Mouse (Mus musculus) left cerebral cortex, postnatal 10 days (tissue): ENCODE measurements around the gene Pom121. TPM values are rescaled to one million over a fixed set of nuclear protein-coding genes. Genes with fewer than 3 reads are reported as not detected.
"Not testable (repeated sequence)": the region's sequence is repeated elsewhere in the genome, so short reads cannot be mapped to it uniquely, and the experiment has no call there.

Experiments used
- DNase-seq, 2 experiments: peaks; one replicate each; pipeline ENCODE4 v3.0.0; 2021 to 2022; ENCODE audit warnings: low spot score in 2 of 2, mixed read lengths in 1 of 2; ENCODE audit errors: extremely low spot score in 1 of 2
- intact Hi-C: fragments of 180-260 bp; cut with DNase I; formaldehyde crosslinking; loops from one replicate; pipeline ENCODE4 v1.15.1; 2025
- total RNA-seq, 2 experiments: library from RNA; stranded (reverse); gene quantifications; 2 replicates each; pipeline ENCODE4 v1.2.3; 2021

Pom121 gene
- total RNA-seq, 2 experiments from 2014 or later, result 37.5 to 39.1 TPM

DNA sequence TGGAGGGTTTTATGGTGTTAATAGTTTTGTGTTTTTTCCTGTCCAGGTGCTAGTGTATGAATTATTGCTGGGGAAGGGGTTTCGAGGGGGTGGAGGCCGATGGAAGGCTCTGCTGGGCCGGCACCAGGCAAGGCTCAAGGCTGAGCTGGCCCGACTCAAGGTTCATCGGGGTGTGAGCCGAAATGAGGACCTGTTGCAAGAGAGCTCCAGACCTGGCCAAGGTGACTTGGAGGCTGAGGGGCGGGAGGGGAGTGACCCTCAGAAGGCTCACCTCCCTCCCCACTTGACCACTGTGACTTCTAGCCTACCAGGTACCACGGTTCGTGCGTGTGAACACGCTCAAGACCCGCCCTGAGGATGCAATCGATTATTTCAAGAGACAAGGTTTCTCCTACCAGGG, 23.2 kb downstream of the Pom121 start:
- intact Hi-C loops, result no loop called here
- DNase-seq, result no peak

DNA sequence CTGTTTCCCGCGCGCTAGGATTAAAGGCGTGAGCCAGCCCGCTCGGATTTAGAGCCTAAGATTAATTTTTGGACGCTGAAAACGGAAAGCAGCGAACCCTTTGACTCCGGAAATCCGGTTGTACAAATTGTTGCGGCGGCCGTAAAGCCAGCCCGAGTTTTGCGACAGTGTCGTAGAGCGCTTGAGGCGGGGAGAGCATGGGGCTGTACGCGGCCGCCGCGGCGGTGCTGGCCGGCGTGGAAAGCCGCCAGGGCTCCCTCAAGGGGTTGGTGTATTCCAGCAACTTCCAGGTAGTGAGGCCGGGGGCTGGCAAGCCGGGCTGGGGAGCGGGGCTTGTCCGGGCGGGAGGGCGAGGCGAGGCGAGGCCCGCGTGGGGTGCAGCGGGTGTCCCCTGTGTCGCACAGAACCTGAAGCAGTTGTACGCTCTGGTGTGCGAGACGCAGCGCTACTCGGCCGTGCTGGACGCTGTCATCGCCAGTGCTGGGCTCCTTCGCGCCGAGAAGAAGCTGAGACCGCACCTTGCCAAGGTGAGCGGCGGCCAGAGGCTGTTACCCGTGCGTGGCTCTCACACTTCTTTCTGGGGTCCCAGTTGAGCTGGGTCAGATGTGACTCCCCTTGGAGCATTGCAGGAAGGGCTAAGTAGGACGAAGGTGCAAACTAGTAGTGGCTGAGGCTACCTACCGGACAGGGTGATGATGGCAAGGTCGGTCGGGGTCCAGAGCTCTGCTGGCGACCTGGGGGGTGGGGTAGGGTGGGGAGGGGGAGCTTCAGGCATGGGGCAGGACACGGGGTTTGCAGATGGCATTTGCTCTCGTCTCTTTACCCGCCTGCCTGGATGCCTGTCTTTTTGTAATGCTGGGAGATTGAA, 24.3 kb downstream of the Pom121 start, which contains the start of gene Nsun5:
Gene Nsun5, plus strand, starts transcription at position 167 of the 868 bp plus-strand sequence.
- DNase-seq, result peak; percentile 93 to 97
- intact Hi-C loops, result no loop called here

DNA sequence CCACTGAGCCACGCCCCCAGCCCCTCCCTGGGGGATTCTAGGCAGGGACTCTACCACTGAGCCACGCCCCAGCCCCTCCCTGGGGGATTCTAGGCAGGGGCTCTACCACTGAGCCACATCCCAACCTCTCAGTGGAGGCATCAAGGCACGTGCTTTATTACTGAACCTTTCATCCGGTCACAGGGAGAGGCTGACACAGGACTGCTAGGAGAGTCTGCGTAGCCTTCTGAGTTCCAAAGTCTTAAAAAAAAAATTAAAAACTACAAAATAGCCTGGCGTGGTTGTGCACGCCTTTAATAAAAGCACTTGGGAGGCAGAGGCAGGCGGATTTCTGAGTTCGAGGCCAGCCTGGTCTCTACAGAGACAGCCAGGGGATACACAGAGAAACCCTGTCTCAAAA, 25.1 kb downstream of the Pom121 start:
- DNase-seq, intact Hi-C loops: not testable (repeated sequence)

DNA sequence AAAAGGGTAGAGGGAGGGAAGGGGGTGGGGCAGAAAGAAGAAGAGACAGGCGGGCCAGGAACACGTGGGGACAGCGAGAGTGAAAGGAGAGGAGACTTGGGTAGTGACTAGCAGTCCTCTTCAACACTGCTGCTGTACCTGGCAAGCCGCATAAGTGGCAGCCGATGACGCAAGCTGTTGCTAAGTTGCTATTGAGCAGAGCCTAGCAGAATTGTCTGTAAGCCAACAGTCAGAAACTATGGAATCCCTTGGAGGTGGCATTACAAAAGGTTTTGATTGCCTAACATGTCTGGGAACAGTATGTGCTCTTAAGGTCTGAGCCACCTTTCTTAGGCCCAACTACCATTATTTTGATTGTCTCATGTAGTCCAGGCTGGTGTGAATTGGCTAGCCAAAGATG, 26.0 kb downstream of the Pom121 start:
- intact Hi-C loops, result no loop called here
- DNase-seq, result no peak

DNA sequence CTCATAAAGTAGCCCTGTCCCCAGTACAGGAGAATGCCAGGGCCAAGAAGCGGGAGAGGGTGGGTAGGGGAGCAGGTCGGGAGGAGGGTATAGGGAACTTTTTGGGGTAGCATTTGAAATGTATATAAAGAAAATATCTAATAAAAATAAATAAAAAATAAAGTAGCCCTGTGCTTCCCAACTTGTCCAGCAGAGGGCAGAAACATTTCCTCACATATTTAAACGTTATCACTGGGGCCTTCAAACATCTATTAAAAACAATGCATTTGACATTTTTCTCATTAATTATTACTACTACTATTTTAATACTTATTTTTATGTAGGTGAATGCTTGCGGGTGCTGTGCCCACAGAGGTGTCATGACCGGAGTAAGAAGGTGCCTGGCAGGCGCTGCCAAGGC, 26.5 kb downstream of the Pom121 start:
- DNase-seq, result no peak
- intact Hi-C loops, result no loop called here

DNA sequence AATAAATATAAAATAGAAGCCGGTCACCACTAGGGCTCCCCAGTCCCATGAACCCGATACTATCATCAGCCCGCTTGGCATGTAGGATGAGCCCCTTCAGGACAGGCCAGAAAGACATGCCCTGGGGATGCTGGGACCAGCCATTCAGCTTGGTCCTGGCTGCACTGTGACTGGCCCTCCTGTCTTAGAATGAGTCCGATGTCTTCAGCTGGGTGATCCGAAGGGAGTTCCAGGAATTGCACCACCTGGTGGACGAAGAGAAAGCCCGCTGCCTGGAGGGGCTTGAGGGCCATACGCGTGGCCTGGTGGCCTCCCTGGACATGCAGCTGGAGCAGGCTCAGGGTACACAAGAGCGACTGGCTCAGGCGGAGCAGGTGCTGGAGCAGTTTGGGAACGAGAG, 30.8 kb downstream of the Pom121 start:
- intact Hi-C loops, result no loop called here
- DNase-seq, result peak in 1 of 2 experiments; percentile 32

DNA sequence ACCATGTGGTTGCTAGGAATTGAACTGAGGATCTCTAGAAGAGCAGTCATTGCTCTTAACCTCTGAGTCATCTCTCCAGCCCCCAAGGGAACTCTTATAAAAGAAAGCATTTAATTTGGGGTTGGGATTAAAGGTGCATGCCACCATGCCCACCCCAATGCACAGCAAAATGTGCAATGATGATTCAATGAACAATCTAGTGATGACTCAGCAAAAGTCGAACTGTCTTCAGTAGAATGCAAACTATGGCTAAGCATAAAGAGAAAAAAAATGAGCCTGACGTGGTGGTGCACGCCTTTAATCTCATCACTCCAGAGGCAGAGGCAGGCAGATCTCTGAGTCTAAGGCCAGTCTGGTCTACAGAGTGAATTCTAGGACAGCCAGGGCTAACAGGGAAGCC, 31.8 kb downstream of the Pom121 start:
- DNase-seq, result no peak
- intact Hi-C loops, result no loop called here

DNA sequence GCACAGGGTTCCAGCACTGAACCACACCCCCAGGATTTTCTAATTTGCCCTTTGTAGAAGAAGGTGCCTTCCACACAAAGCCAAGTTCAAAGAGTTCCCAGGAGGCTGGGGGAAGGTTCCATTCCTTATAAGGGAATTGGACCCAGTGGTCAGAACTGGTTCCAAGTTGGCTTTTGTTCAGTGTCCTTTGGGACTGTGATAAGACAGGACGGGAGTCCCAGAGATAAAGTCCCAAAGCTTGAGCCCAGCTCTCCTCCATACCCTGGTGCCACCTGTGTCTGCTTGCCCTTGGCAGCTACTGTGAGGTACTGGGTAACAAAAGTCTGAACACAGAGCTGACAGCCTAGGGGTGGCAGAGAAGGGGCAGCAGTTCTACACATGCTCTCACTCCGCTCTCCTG, 34.6 kb downstream of the Pom121 start:
- intact Hi-C loops, result no loop called here
- DNase-seq, result no peak

DNA sequence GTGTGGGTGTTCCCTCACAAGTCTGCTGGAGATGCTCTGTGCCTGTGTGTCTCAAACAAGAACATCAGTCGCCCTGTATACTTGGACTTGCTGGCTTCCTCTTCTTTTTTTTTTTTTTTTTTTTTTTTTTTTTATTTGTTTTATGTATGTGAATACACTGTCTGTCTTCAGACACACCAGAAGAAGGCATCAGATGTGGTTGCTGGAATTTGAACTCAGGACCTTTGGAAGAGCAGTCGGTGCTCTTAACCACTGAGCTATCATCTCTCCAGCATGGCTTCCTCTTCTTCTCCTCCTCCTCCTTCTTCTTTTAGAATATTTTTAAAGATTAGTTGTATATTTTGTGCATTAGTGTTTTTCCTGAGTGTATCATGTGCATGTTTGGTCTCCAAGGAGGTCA, 36.8 kb downstream of the Pom121 start:
- DNase-seq, result peak in 1 of 2 experiments; percentile 67
- intact Hi-C loops, result no loop called here

DNA sequence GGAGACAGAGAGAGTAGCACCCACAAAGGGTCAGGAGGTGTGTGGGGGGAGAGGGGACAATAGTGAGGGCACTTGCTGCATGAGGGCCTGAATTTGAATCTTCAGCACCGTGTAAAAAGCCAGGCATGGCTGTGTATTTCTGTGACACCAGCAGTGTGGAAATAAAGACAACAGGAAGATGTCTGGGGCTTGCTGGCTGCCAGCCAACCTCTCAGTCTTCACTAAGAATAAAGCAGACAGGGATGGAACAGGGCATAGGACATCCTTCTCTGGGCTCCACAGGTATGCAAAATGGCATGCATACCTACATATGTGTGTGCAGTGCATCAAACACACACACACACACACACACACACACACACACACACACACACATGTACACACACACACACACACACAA, 38.3 kb downstream of the Pom121 start:
- intact Hi-C loops, result no loop called here
- no peak for DNase-seq

DNA sequence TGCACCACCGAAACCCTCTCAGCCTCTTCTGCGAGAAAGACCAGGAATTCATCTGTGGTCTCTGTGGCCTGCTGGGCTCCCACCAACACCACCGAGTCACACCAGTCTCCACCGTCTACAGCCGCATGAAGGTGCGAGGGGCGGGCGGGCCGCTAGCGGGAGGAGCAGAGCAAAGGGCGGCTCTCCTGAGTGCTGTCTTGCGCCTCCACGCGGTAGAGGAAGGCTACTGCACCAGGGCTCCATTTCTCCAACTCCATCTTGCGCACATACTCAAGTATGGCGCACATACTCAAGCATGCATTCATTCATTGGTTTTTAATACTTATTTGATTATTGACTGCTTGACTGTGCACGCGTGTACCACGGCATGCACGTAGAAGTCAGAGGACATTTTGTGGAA, 40.8 kb downstream of the Pom121 start:
- intact Hi-C loops, result no loop called here
- no peak for DNase-seq

DNA sequence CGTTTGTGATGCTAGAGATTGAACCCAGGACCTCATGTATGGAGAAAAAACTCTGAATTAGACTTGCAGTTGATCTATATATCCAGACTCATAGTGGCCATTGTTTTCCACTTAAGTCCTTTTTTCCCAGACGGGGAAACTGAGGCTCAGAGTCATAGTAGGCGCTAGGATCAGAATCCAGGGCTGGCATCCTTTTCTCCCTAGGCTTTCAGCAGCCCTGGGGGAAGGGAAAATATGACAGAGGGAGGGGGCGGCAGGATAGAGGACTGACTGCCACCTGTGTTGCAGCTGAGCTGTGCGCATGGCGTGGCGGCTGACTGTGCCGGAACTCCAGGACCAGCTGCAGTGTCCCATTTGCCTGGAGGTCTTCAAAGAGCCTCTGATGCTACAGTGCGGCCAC, 41.4 kb downstream of the Pom121 start, which contains the start of gene Trim50:
Gene Trim50, plus strand, starts transcription at position 301 of the 400 bp plus-strand sequence.
- intact Hi-C loops, result no loop called here
- no peak for DNase-seq

DNA sequence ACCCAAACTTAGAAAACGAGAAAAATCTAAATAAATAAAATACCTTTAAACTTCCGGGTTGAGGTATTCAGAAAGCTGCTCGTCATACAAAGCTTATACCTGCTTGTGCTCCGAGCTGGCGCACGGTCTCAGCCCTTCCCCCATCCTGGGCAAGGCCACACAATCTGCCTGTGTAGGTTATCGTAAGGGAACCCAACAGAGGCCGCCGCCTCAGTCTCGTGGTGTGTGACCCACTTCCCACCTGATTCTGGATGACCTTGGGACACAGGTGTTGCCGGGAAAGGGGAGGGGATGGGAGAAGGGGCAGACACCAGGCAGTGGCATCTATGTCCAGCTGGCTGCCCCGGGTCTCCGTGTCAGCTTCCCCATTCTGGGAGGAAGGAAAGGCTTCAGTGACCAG, 42.7 kb downstream of the Pom121 start:
- intact Hi-C loops, result no loop called here
- DNase-seq, result no peak

DNA sequence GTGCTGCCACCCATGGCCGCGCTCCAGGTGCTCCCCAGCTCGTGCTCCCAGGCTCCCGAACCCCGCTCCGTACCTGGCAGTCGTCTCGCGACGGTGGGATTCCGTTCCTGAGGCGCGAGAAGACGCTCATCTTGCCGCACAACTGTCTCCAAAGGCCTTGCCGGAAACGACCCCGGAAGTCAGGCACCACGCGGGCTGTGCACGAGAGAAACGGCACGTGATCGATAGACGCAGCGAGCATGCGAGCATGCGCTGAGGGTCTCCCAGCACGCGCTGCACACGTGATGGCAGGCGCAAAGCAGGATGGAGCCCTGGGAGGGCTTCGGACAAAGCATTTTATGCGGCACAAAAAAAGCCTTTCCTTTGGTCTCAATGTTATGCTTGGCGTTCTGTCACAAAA, 44.5 kb downstream of the Pom121 start, which contains the start of gene Fkbp6:
Gene Fkbp6, minus strand, starts transcription at position 183 of the 400 bp plus-strand sequence.
- intact Hi-C loops, result loop anchor here (10.0 kb wide), 1 partner anchor 245 kb away; no protein-coding TSS in a partner anchor
- no peak for DNase-seq

DNA sequence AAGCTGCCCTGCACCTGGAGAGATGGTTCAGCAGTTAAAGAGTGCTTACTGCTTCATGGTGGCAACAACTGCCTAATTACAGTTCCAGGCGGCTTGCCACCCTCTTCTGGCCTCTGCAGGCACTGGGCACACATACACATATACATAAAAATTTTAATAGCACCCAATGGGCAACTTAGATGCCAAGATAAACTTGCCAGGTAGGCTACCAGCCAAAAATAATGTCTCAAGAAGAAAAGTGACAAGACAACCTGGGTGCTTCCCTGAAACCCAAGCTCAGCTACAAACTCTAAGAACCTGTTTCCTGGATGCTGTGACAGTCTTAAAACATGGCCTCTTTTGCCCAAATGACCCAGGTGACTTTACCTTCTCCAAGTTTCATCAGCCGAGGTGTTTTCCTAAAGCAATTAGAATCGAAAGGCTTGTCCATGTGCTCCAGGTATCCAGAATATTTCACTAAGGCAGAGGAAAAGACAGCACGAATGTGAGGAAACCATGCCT, 46.8 kb downstream of the Pom121 start:
- intact Hi-C loops, result loop anchor here (10.0 kb wide), 1 partner anchor 243 kb away; no protein-coding TSS in a partner anchor
- no peak for DNase-seq

DNA sequence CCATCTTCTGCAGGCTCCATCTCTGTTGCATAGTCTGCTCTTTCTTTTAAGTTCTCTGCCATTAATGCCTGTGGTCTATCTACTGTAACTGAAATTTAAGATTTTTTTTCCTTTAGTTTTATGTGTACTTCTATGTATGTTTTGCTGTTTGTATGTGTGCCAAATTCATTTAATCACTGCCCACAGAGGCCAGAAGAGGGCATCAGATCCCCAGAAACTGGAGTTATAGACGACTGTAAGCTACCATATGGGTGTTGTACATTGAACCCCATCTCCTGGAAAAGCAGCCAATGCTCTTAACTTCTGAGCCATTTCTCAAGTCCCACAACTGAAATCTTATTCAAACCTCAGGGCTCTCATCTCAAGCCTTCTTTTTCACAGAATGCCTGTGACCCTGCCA, 47.9 kb downstream of the Pom121 start:
- DNase-seq, result no peak
- intact Hi-C loops, result loop anchor here (10.0 kb wide), 1 partner anchor 242 kb away; no protein-coding TSS in a partner anchor

DNA sequence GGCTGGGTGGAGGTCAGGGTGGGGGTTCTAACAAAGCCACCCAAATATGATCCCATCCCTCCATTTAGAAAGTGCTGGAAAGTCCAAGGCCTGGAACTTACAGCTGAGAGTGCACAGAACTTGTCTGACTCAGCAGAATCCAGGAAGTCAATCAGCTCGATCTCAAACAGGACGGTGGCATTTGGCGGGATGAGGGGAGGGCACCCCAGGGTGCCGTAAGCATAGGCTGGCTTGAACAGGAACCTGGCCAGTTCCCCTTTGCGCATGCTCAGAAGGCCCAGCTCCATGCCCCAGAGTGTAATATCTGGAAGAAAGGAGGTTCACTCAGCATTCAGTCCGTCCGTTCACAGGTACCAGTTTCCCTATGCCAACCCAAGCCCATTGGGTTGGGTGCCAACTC, 48.4 kb downstream of the Pom121 start:
- intact Hi-C loops, result loop anchor here (10.0 kb wide), 1 partner anchor 241 kb away; no protein-coding TSS in a partner anchor
- DNase-seq, result peak in 1 of 2 experiments; percentile 18

DNA sequence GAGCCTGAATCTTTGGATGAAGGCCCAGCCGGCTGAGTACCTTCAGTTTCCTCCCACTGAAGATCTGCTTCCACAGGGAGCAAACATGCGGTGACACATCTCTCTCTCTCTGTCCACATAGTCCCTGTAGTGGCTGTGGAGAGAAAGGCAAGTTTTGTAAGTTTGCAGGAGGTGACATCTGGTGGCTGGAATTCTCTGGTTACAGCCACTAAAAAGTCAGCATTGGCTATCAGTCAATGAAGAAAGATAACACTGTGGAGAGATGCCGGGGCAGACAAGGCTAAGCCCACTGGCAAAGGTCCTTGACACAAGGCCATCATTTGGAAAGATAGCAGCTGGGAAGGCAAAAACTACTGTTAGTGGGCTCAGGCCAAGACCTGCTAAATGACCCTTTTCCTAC, 56.8 kb downstream of the Pom121 start:
- no peak for DNase-seq
- intact Hi-C loops, result no loop called here

DNA sequence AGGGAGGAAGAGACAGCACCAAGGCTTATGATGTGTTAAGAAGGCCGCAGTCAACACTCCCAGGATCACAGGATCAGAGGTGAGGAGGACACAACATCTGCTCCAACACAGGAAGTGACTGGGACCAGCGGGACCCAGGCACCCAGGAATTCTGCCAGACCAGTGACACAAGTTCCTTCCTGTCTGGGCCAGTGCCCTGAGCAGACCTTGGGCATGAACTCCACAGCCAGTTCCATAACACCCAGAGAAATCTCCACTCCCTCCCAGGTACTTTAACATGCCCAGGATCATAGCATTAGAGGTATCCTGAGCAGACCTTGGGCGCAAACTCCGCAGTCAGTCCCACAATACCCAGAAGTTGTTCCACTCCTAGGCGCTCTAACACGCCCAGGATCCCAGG, 63.2 kb downstream of the Pom121 start:
- no peak for DNase-seq
- intact Hi-C loops, result no loop called here

DNA sequence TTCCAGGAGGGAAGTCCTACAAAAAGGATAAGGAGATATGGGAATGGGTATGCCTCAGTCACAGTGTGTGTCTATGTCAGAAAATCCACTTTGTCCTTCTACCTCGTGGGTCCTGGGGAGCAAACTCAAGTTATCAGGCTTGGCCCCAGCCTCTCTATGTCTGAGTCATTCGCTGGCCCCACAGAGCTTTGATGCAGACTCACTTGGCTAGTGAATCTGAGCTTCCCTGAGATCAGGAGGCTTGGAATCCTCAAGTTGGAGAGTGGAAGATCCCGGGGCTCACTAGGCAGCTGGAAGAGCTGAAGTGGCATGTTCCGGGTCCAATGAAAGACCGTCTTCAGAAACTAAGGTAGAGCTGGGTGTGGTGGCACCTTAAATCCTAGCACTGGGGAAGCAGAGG, 64.1 kb downstream of the Pom121 start:
- intact Hi-C loops, result no loop called here
- DNase-seq, result no peak
